Mouse (Mus musculus) CD4-positive, CD25-positive, alpha-beta regulatory T cell, adult 4 months (primary cell): ENCODE results near the gene Sft2d1. TPM values are rescaled to one million over a fixed set of nuclear protein-coding genes. Genes with fewer than 3 reads are reported as not detected.
"Not testable (repeated sequence)": the region's sequence is repeated elsewhere in the genome, so short reads cannot be mapped to it uniquely, and the experiment has no call there.

Source experiments
- ATAC-seq: one replicate; pipeline ENCODE4 v1.8.0; 2017
- polyA plus RNA-seq, 2 experiments: library from polyadenylated mRNA; unstranded; fragments of 100-300 nt; shearing (Covaris generic); gene quantifications; one replicate each; pipeline ENCODE4 v1.2.1; 2017

Gene Sft2d1
- polyA plus RNA-seq, 2 experiments from 2014 or later, result 129 to 135 TPM

GRCm38 (mm10) chr17:8302772-8303438 is 8.0 kb upstream of the Sft2d1 start:
- ATAC-seq, result no peak

GRCm38 (mm10) chr17:8303671-8304070 is 7.2 kb upstream of the Sft2d1 start:
- no peak for ATAC-seq

GRCm38 (mm10) chr17:8305801-8306200 is 5.1 kb upstream of the Sft2d1 start:
- peak; percentile 55 for ATAC-seq

GRCm38 (mm10) chr17:8311751-8312150 is 849 bp downstream of the Sft2d1 start:
- ATAC-seq, result peak; percentile 17

GRCm38 (mm10) chr17:8313976-8314375 is 3.1 kb downstream of the Sft2d1 start:
- no peak for ATAC-seq

GRCm38 (mm10) chr17:8316251-8316650 is 5.3 kb downstream of the Sft2d1 start:
- ATAC-seq, result peak; percentile 56

- ATAC-seq, result not testable (repeated sequence)
Measured at GRCm38 (mm10) chr17:8326877-8327276, 16.0 kb downstream of the Sft2d1 start.

GRCm38 (mm10) chr17:8328511-8329174 is 17.7 kb downstream of the Sft2d1 start:
- ATAC-seq, result no peak

- ATAC-seq, result no peak
Measured at GRCm38 (mm10) chr17:8330602-8331001, 19.7 kb downstream of the Sft2d1 start.

- not testable (repeated sequence) for ATAC-seq
Measured at GRCm38 (mm10) chr17:8337159-8337558, 26.3 kb downstream of the Sft2d1 start, which contains the start of gene Prr18. Gene Prr18, plus strand, starts transcription at chr17:8337459.

GRCm38 (mm10) chr17:8339666-8340374 is 28.9 kb downstream of the Sft2d1 start:
- no peak for ATAC-seq

- peak; percentile 35 for ATAC-seq
Measured at GRCm38 (mm10) chr17:8340407-8341359, 29.8 kb downstream of the Sft2d1 start.

- ATAC-seq, result no peak
Measured at GRCm38 (mm10) chr17:8341360-8341963, 30.6 kb downstream of the Sft2d1 start.

- ATAC-seq, result peak; percentile 84
Measured at GRCm38 (mm10) chr17:8342706-8343105, 31.8 kb downstream of the Sft2d1 start.

GRCm38 (mm10) chr17:8343416-8343815 is 32.5 kb downstream of the Sft2d1 start:
- no peak for ATAC-seq

- ATAC-seq, result no peak
Measured at GRCm38 (mm10) chr17:8347765-8348285, 36.9 kb downstream of the Sft2d1 start.

- no peak for ATAC-seq
Measured at GRCm38 (mm10) chr17:8348941-8349340, 38.0 kb downstream of the Sft2d1 start.

GRCm38 (mm10) chr17:8351088-8351487 is 40.2 kb downstream of the Sft2d1 start:
- ATAC-seq, result no peak

- no peak for ATAC-seq
Measured at GRCm38 (mm10) chr17:8355692-8356091, 44.8 kb downstream of the Sft2d1 start, which contains the start of gene T2. Gene T2, plus strand, starts transcription at chr17:8355992.

- no peak for ATAC-seq
Measured at GRCm38 (mm10) chr17:8357498-8357897, 46.6 kb downstream of the Sft2d1 start.

- no peak for ATAC-seq
Measured at GRCm38 (mm10) chr17:8360876-8361275, 50.0 kb downstream of the Sft2d1 start.
